Mouse (Mus musculus): ENCODE measurements around the gene Elmo1. TPM values are rescaled to one million over a fixed set of nuclear protein-coding genes. Genes with fewer than 3 reads are reported as not detected.

Elmo1 gene
- polyA plus RNA-seq, 1 experiment, result 0.40 TPM

GRCm38 (mm10) chr13:20125845-20126244 is 35.4 kb downstream of the Elmo1 start:
- Histone ChIP-seq H3K79me2 (ENCODE audit: control insufficient read depth, insufficient read depth) (no peaks in the 10 kb centered on the region), H3K27me3 (ENCODE audit: control insufficient read depth, insufficient read depth, insufficient read length) (no peaks in the 10 kb centered on the region), H3K36me3 (ENCODE audit: control insufficient read depth, insufficient read depth) (no peaks in the 10 kb centered on the region), H3K4me2 (ENCODE audit: low read depth) (no peak overlapping the region), H3ac (ENCODE audit: control insufficient read depth, insufficient read length) (no peak overlapping the region), H3K4me3 (no peak overlapping the region)
- TF ChIP-seq TCF12 (IDR thresholded peaks at IDR 0.05; ENCODE audit: insufficient read depth, poor library complexity, severe bottlenecking) (no peak), POLR2A (IDR thresholded peaks at IDR 0.05; ENCODE audit: insufficient read length, low read depth) (no peak), REST (IDR thresholded peaks at IDR 0.05; ENCODE audit: insufficient read depth, insufficient read length) (no peak), MAX (IDR thresholded peaks at IDR 0.05; ENCODE audit: low read depth) (no peak), POLR2AphosphoS2 (IDR thresholded peaks at IDR 0.05; ENCODE audit: insufficient read length, low read depth) (no peak), E2F4 (IDR thresholded peaks at IDR 0.05; ENCODE audit: insufficient read depth) (no peak), CEBPB (IDR thresholded peaks at IDR 0.05; ENCODE audit: insufficient read depth, poor library complexity, severe bottlenecking) (no peak), MYOD1 (IDR thresholded peaks at IDR 0.05; ENCODE audit: control insufficient read depth in 1 of 3, insufficient read length in 2 of 3, low read depth in 2 of 3) (no peak), TCF3 (IDR thresholded peaks at IDR 0.05; ENCODE audit: insufficient read length, low read depth) (no peak)

- TF ChIP-seq E2F4 (IDR thresholded peaks at IDR 0.05; ENCODE audit: insufficient read depth), result no peak
- TF ChIP-seq MAX (IDR thresholded peaks at IDR 0.05; ENCODE audit: low read depth), result no peak
- no peak for TF ChIP-seq TCF3 (IDR thresholded peaks at IDR 0.05; ENCODE audit: insufficient read length, low read depth)
- no peak for TF ChIP-seq POLR2A (IDR thresholded peaks at IDR 0.05; ENCODE audit: insufficient read length, low read depth)
- TF ChIP-seq SRF (IDR thresholded peaks at IDR 0.05; ENCODE audit: control insufficient read depth, insufficient read length, low read depth), result no peak
- no peak for TF ChIP-seq MYOG (IDR thresholded peaks at IDR 0.05; ENCODE audit: control insufficient read depth in 1 of 3, insufficient read depth in 1 of 3, insufficient read length in 2 of 3, low read depth in 2 of 3)
- TF ChIP-seq CEBPB (IDR thresholded peaks at IDR 0.05; ENCODE audit: insufficient read depth, poor library complexity, severe bottlenecking), result no peak
- TF ChIP-seq REST (IDR thresholded peaks at IDR 0.05; ENCODE audit: insufficient read depth, insufficient read length), result no peak
- TF ChIP-seq USF1 (IDR thresholded peaks at IDR 0.05; ENCODE audit: low read depth), result no peak
- no peak for TF ChIP-seq TCF12 (IDR thresholded peaks at IDR 0.05; ENCODE audit: insufficient read depth, poor library complexity, severe bottlenecking)
- TF ChIP-seq POLR2AphosphoS2 (IDR thresholded peaks at IDR 0.05; ENCODE audit: insufficient read length, low read depth), result no peak
- no peak for TF ChIP-seq MYOD1 (IDR thresholded peaks at IDR 0.05; ENCODE audit: control insufficient read depth in 1 of 3, insufficient read length in 2 of 3, low read depth in 2 of 3)
- Histone ChIP-seq H3K27me3 (ENCODE audit: control insufficient read depth, insufficient read depth, insufficient read length) (no peaks in the 10 kb centered on the region), H3K4me3 (no peak overlapping the region), H3ac (ENCODE audit: control insufficient read depth, insufficient read length) (no peak overlapping the region), H3K36me3 (ENCODE audit: control insufficient read depth, insufficient read depth) (no peaks in the 10 kb centered on the region), H3K4me2 (ENCODE audit: low read depth) (no peak overlapping the region), H3K79me2 (ENCODE audit: control insufficient read depth, insufficient read depth) (no peaks in the 10 kb centered on the region)
These were observed 37.2 kb downstream of the Elmo1 start for GRCm38 (mm10) chr13:20127553-20127952.

- TF ChIP-seq MAX (IDR thresholded peaks at IDR 0.05; ENCODE audit: low read depth), result no peak
- no peak for TF ChIP-seq USF1 (IDR thresholded peaks at IDR 0.05; ENCODE audit: low read depth)
- no peak for TF ChIP-seq MYOG (IDR thresholded peaks at IDR 0.05; ENCODE audit: control insufficient read depth in 1 of 3, insufficient read depth in 1 of 3, insufficient read length in 2 of 3, low read depth in 2 of 3)
- no peak for TF ChIP-seq POLR2AphosphoS2 (IDR thresholded peaks at IDR 0.05; ENCODE audit: insufficient read length, low read depth)
- no peak for TF ChIP-seq POLR2A (IDR thresholded peaks at IDR 0.05; ENCODE audit: insufficient read length, low read depth)
- no peak for TF ChIP-seq REST (IDR thresholded peaks at IDR 0.05; ENCODE audit: insufficient read depth, insufficient read length)
- TF ChIP-seq E2F4 (IDR thresholded peaks at IDR 0.05; ENCODE audit: insufficient read depth), result no peak
- TF ChIP-seq TCF3 (IDR thresholded peaks at IDR 0.05; ENCODE audit: insufficient read length, low read depth), result no peak
- TF ChIP-seq TCF12 (IDR thresholded peaks at IDR 0.05; ENCODE audit: insufficient read depth, poor library complexity, severe bottlenecking), result no peak
- no peak for TF ChIP-seq SRF (IDR thresholded peaks at IDR 0.05; ENCODE audit: control insufficient read depth, insufficient read length, low read depth)
- no peak for TF ChIP-seq MYOD1 (IDR thresholded peaks at IDR 0.05; ENCODE audit: control insufficient read depth in 1 of 3, insufficient read length in 2 of 3, low read depth in 2 of 3)
- no peak overlapping the region for H3K4me2 ChIP-seq (ENCODE audit: low read depth)
- no peaks in the 10 kb centered on the region for H3K27me3 ChIP-seq (ENCODE audit: control insufficient read depth, insufficient read depth, insufficient read length)
- no peaks in the 10 kb centered on the region for H3K36me3 ChIP-seq (ENCODE audit: control insufficient read depth, insufficient read depth)
- no peak overlapping the region for H3K4me3 ChIP-seq
- H3ac ChIP-seq (ENCODE audit: control insufficient read depth, insufficient read length), result no peak overlapping the region
- H3K79me2 ChIP-seq (ENCODE audit: control insufficient read depth, insufficient read depth), result no peaks in the 10 kb centered on the region
These were observed 37.7 kb downstream of the Elmo1 start for GRCm38 (mm10) chr13:20128097-20128496.

- no peak overlapping the region for H3K4me3 ChIP-seq
- no peaks in the 10 kb centered on the region for H3K27me3 ChIP-seq (ENCODE audit: control insufficient read depth, insufficient read depth, insufficient read length)
- no peaks in the 10 kb centered on the region for H3K36me3 ChIP-seq (ENCODE audit: control insufficient read depth, insufficient read depth)
- no peak overlapping the region for H3ac ChIP-seq (ENCODE audit: control insufficient read depth, insufficient read length)
- TF ChIP-seq CEBPB (IDR thresholded peaks at IDR 0.05; ENCODE audit: insufficient read depth, poor library complexity, severe bottlenecking) (no peak), MYOD1 (IDR thresholded peaks at IDR 0.05; ENCODE audit: control insufficient read depth in 1 of 3, insufficient read length in 2 of 3, low read depth in 2 of 3) (no peak), USF1 (IDR thresholded peaks at IDR 0.05; ENCODE audit: low read depth) (no peak), MAX (IDR thresholded peaks at IDR 0.05; ENCODE audit: low read depth) (no peak), SRF (IDR thresholded peaks at IDR 0.05; ENCODE audit: control insufficient read depth, insufficient read length, low read depth) (no peak), TCF12 (IDR thresholded peaks at IDR 0.05; ENCODE audit: insufficient read depth, poor library complexity, severe bottlenecking) (no peak)
- H3K4me2 ChIP-seq (ENCODE audit: low read depth), result no peak overlapping the region
- no peaks in the 10 kb centered on the region for H3K79me2 ChIP-seq (ENCODE audit: control insufficient read depth, insufficient read depth)
These were observed 40.3 kb downstream of the Elmo1 start for GRCm38 (mm10) chr13:20130731-20131130.
